Mouse (Mus musculus) neutrophil, adult 5-6 weeks (primary cell): ENCODE measurements at regions not wholly inside any gene's neighbourhood (a gene's known extent, or its start where the extent isn't known, plus 50 kb on each side); places are given as distances from the start of the nearest gene placed in this dataset.
"Not testable (repeated sequence)": the region's sequence is repeated elsewhere in the genome, so short reads cannot be mapped to it uniquely, and the experiment has no call there.

Source experiments
- ATAC-seq: fragments of 151-379, 151-347 bp; 2 replicates; pipeline ENCODE4 v1.8.0; 2017; ENCODE audit warnings: mild to moderate bottlenecking, moderate TSS enrichment; ENCODE audit not compliant: insufficient number of reproducible peaks, poor library complexity, low FRiP score, severe bottlenecking; ENCODE audit errors: extremely low read depth

GRCm38 (mm10) chr6:67954570-67954969 is 419.0 kb upstream of the Tacstd2 start:
- ATAC-seq = not testable (repeated sequence)

- not testable (repeated sequence) for ATAC-seq
These were observed 395.9 kb upstream of the Tacstd2 start for GRCm38 (mm10) chr6:67931499-67931898.

GRCm38 (mm10) chr6:67922537-67922936 is 386.9 kb upstream of the Tacstd2 start:
- ATAC-seq = no peak

GRCm38 (mm10) chr6:67913903-67914302 is 378.3 kb upstream of the Tacstd2 start:
- ATAC-seq = no peak

- ATAC-seq = no peak
These were observed 377.7 kb upstream of the Tacstd2 start for GRCm38 (mm10) chr6:67913309-67913708.

- no peak for ATAC-seq
These were observed 360.9 kb upstream of the Tacstd2 start for GRCm38 (mm10) chr6:67896495-67896894.

GRCm38 (mm10) chr6:67895858-67896257 is 360.3 kb upstream of the Tacstd2 start:
- no peak for ATAC-seq

GRCm38 (mm10) chr6:67887586-67887985 is 352.0 kb upstream of the Tacstd2 start:
- no peak for ATAC-seq

- ATAC-seq = no peak
These were observed 349.3 kb upstream of the Tacstd2 start for GRCm38 (mm10) chr6:67884893-67885292.

GRCm38 (mm10) chr6:67881476-67881875 is 345.9 kb upstream of the Tacstd2 start:
- ATAC-seq = not testable (repeated sequence)

GRCm38 (mm10) chr6:67857945-67858344 is 322.3 kb upstream of the Tacstd2 start:
- ATAC-seq = not testable (repeated sequence)

GRCm38 (mm10) chr6:67839486-67839885 is 303.9 kb upstream of the Tacstd2 start:
- ATAC-seq = not testable (repeated sequence)

- ATAC-seq = not testable (repeated sequence)
These were observed 276.9 kb upstream of the Tacstd2 start for GRCm38 (mm10) chr6:67812478-67812877.

GRCm38 (mm10) chr6:67791393-67791792 is 255.8 kb upstream of the Tacstd2 start:
- no peak for ATAC-seq

GRCm38 (mm10) chr6:67790742-67791141 is 255.1 kb upstream of the Tacstd2 start:
- no peak for ATAC-seq

- no peak for ATAC-seq
These were observed 251.6 kb upstream of the Tacstd2 start for GRCm38 (mm10) chr6:67787091-67787765.

GRCm38 (mm10) chr6:67778883-67779282 is 243.3 kb upstream of the Tacstd2 start:
- ATAC-seq = no peak

GRCm38 (mm10) chr6:67754102-67754501 is 218.5 kb upstream of the Tacstd2 start:
- ATAC-seq = not testable (repeated sequence)

- no peak for ATAC-seq
These were observed 190.0 kb upstream of the Tacstd2 start for GRCm38 (mm10) chr6:67725611-67726010.

- ATAC-seq = not testable (repeated sequence)
These were observed 163.4 kb upstream of the Tacstd2 start for GRCm38 (mm10) chr6:67698952-67699351.

GRCm38 (mm10) chr6:67690997-67691396 is 155.4 kb upstream of the Tacstd2 start:
- not testable (repeated sequence) for ATAC-seq
